Mouse (Mus musculus): ENCODE measurements around the gene Parn.
A peak's percentile ranks its signal among the peaks of the same experiment; 100 is the strongest.

Gene Parn

DNA sequence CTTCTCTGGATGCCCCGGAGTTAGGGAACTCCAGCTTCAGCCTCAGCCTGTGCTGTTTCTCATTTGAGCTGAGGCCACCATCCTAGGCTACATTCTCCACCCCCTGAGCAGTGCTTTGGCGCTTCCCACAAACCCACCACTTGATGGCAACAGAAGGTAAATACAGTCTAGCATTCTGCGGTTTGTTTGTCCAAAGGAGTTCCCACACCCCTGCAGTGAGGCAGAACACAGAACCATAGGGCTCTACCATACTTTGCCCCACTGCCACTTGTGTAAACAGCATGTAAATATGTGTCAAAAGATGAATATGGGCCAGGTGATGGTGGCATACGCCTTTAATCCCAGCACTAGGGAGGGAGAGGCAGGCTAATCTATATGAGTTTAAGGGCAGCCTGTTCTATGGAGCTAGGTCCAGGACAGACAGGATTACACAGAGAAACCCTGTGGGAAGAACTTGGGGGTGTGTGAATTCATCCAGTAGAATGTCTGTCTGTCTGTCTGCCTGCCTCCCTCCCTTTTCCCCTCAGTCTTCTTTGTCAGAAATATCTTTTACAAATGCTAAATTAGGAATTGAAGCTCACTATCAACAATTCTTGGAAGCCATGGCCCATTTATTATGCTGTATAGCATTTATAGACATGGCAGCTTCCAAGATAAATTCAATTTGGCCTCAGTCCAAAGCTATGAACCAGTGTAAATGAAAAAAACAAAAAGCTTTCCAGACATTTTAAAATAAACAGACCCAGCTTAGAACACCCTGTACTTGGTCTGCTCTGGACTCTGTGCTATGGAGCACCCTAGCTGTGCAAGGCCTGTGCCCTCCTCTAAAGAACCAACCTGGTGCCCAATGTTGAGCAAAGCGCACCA, 79.6 kb downstream of the Parn start:
- Histone ChIP-seq H3K36me3 (ENCODE audit: insufficient read depth, low read length) (peaks cover 63% of the 10 kb centered on the region), H3K4me3 (replicated peaks; ENCODE audit: low read length) (no peak overlapping the region), H3K4me1 (replicated peaks; ENCODE audit: low read depth, low read length) (peaks cover 7% of the 10 kb centered on the region; the same call in 1 of the 2 replicates), H3K9me3 (ENCODE audit: low read length) (no peaks in the 10 kb centered on the region), H3K27me3 (ENCODE audit: insufficient read depth, low read length) (no peaks in the 10 kb centered on the region)
- TF ChIP-seq POU5F1 (IDR thresholded peaks at IDR 0.05; ENCODE audit: borderline replicate concordance, low read length), result no peak
- no peak for TF ChIP-seq NANOG (IDR thresholded peaks at IDR 0.05; ENCODE audit: borderline replicate concordance, low read length)
- TF ChIP-seq CTCF (conservative IDR thresholded peaks at IDR 0.05; ENCODE audit: low read length), result no peak

- peaks cover 59% of the 10 kb centered on the region for H3K36me3 ChIP-seq (ENCODE audit: insufficient read depth, low read length)
- H3K4me1 ChIP-seq (replicated peaks; ENCODE audit: low read depth, low read length), result peaks cover 8% of the 10 kb centered on the region
- no peaks in the 10 kb centered on the region for H3K27me3 ChIP-seq (ENCODE audit: insufficient read depth, low read length)
- TF ChIP-seq POU5F1 (IDR thresholded peaks at IDR 0.05; ENCODE audit: borderline replicate concordance, low read length) (no peak), CTCF (conservative IDR thresholded peaks at IDR 0.05; ENCODE audit: low read length) (no peak), NANOG (IDR thresholded peaks at IDR 0.05; ENCODE audit: borderline replicate concordance, low read length) (no peak)
- no peaks in the 10 kb centered on the region for H3K9me3 ChIP-seq (ENCODE audit: low read length)
- no peak overlapping the region for H3K4me3 ChIP-seq (replicated peaks; ENCODE audit: low read length)
Observed at GRCm38 (mm10) chr16:13585234-13585633, 82.7 kb downstream of the Parn start.

DNA sequence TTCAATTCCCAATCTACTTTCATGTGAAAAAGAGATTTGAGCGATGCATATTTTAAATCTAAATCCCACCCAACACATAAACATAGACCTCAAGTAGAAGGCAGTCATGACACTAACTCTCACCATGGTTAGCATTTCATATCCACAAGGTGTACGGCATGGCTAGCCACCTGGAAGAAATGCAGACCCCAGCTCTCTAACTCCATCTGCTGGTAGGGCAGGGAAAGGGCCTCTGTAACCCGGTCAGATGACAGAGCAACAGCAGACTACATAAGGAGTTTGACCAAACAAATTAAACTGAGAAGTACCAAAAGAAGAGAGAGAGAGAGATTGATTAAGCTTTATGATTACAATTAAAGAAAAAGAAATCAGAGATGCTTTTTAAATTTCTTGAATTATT, 87.2 kb downstream of the Parn start:
- Histone ChIP-seq H3K4me3 (replicated peaks; ENCODE audit: low read length) (no peak overlapping the region), H3K27me3 (ENCODE audit: insufficient read depth, low read length) (no peaks in the 10 kb centered on the region), H3K36me3 (ENCODE audit: insufficient read depth, low read length) (peaks cover 44% of the 10 kb centered on the region), H3K9me3 (ENCODE audit: low read length) (no peaks in the 10 kb centered on the region), H3K4me1 (replicated peaks; ENCODE audit: low read depth, low read length) (peaks cover 13% of the 10 kb centered on the region)
- TF ChIP-seq POU5F1 (IDR thresholded peaks at IDR 0.05; ENCODE audit: borderline replicate concordance, low read length), result no peak
- TF ChIP-seq CTCF (conservative IDR thresholded peaks at IDR 0.05; ENCODE audit: low read length), result peak; percentile 72
- no peak for TF ChIP-seq NANOG (IDR thresholded peaks at IDR 0.05; ENCODE audit: borderline replicate concordance, low read length)

DNA sequence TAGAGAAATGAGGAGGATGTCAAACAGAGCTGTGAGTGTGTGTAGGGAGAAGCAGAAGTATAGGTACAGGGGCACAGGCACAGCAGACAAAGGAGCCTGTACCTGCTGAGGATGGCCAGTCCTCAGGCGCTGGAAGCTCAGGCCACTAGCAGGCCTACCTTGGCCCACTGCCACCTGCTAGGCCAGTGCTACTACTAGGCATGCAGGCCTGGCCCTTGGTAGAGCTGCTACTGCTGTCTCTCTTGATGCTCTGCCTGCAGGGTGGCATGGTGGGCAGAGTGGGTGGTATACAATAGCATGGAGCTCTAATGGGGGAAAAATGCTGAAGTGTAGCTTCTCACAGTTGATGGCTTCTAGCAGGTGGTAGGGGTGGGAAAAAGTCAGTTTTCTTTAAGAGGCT, 88.0 kb downstream of the Parn start:
- no peaks in the 10 kb centered on the region for H3K27me3 ChIP-seq (ENCODE audit: insufficient read depth, low read length)
- H3K4me3 ChIP-seq (replicated peaks; ENCODE audit: low read length), result no peak overlapping the region
- H3K4me1 ChIP-seq (replicated peaks; ENCODE audit: low read depth, low read length), result peaks cover 16% of the 10 kb centered on the region
- H3K36me3 ChIP-seq (ENCODE audit: insufficient read depth, low read length), result peaks cover 39% of the 10 kb centered on the region
- TF ChIP-seq NANOG (IDR thresholded peaks at IDR 0.05; ENCODE audit: borderline replicate concordance, low read length) (no peak), CTCF (conservative IDR thresholded peaks at IDR 0.05; ENCODE audit: low read length) (no peak; the same call in 1 of the 2 replicates)
- no peaks in the 10 kb centered on the region for H3K9me3 ChIP-seq (ENCODE audit: low read length)

DNA sequence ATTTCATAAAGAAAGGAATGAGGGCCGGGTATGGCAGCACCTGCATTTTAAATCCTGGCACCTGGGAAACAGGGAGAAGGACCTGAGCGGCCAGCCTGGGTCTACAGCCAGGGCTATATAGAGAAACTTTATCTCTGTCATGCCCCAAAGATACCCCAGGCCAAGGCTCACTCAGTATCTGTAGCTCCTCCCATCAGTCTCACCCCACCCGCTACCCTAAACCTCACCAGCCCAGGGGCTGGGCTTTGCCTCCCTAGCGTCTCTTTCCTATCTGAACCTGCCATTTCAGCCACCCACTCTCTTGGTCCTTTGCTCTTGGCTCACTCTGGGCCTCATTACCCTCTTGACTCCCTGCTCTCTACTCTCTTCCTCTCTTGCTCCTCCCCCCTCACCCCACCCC, 92.7 kb downstream of the Parn start:
- Histone ChIP-seq H3K36me3 (ENCODE audit: insufficient read depth, low read length) (peaks cover 13% of the 10 kb centered on the region), H3K27me3 (ENCODE audit: insufficient read depth, low read length) (no peaks in the 10 kb centered on the region), H3K9me3 (ENCODE audit: low read length) (no peaks in the 10 kb centered on the region), H3K4me1 (replicated peaks; ENCODE audit: low read depth, low read length) (peaks cover 16% of the 10 kb centered on the region), H3K4me3 (replicated peaks; ENCODE audit: low read length) (no peak overlapping the region)
- TF ChIP-seq NANOG (IDR thresholded peaks at IDR 0.05; ENCODE audit: borderline replicate concordance, low read length) (no peak), POU5F1 (IDR thresholded peaks at IDR 0.05; ENCODE audit: borderline replicate concordance, low read length) (no peak), CTCF (conservative IDR thresholded peaks at IDR 0.05; ENCODE audit: low read length) (no peak)

- Histone ChIP-seq H3K9me3 (ENCODE audit: low read length) (no peaks in the 10 kb centered on the region), H3K4me1 (replicated peaks; ENCODE audit: low read depth, low read length) (peaks cover 22% of the 10 kb centered on the region), H3K27me3 (ENCODE audit: insufficient read depth, low read length) (no peaks in the 10 kb centered on the region), H3K36me3 (ENCODE audit: insufficient read depth, low read length) (peaks cover 31% of the 10 kb centered on the region), H3K4me3 (replicated peaks; ENCODE audit: low read length) (no peak overlapping the region)
- no peak for TF ChIP-seq POU5F1 (IDR thresholded peaks at IDR 0.05; ENCODE audit: borderline replicate concordance, low read length)
Observed at GRCm38 (mm10) chr16:13568280-13568679, 99.7 kb downstream of the Parn start.

- Histone ChIP-seq H3K9me3 (ENCODE audit: low read length) (no peaks in the 10 kb centered on the region), H3K4me1 (replicated peaks; ENCODE audit: low read depth, low read length) (peaks cover 26% of the 10 kb centered on the region), H3K36me3 (ENCODE audit: insufficient read depth, low read length) (peaks cover 31% of the 10 kb centered on the region), H3K27me3 (ENCODE audit: insufficient read depth, low read length) (no peaks in the 10 kb centered on the region), H3K4me3 (replicated peaks; ENCODE audit: low read length) (no peak overlapping the region)
- TF ChIP-seq NANOG (IDR thresholded peaks at IDR 0.05; ENCODE audit: borderline replicate concordance, low read length) (no peak), POU5F1 (IDR thresholded peaks at IDR 0.05; ENCODE audit: borderline replicate concordance, low read length) (no peak), CTCF (conservative IDR thresholded peaks at IDR 0.05; ENCODE audit: low read length) (no peak)
Observed at GRCm38 (mm10) chr16:13567614-13568013, 100.4 kb downstream of the Parn start.

GRCm38 (mm10) chr16:13566351-13566750, 101.6 kb downstream of the Parn start:
- TF ChIP-seq POU5F1 (IDR thresholded peaks at IDR 0.05; ENCODE audit: borderline replicate concordance, low read length) (no peak), NANOG (IDR thresholded peaks at IDR 0.05; ENCODE audit: borderline replicate concordance, low read length) (no peak), CTCF (conservative IDR thresholded peaks at IDR 0.05; ENCODE audit: low read length) (no peak)
- Histone ChIP-seq H3K27me3 (ENCODE audit: insufficient read depth, low read length) (no peaks in the 10 kb centered on the region), H3K9me3 (ENCODE audit: low read length) (no peaks in the 10 kb centered on the region), H3K4me3 (replicated peaks; ENCODE audit: low read length) (no peak overlapping the region), H3K36me3 (ENCODE audit: insufficient read depth, low read length) (peaks cover 31% of the 10 kb centered on the region), H3K4me1 (replicated peaks; ENCODE audit: low read depth, low read length) (peaks cover 38% of the 10 kb centered on the region)

DNA sequence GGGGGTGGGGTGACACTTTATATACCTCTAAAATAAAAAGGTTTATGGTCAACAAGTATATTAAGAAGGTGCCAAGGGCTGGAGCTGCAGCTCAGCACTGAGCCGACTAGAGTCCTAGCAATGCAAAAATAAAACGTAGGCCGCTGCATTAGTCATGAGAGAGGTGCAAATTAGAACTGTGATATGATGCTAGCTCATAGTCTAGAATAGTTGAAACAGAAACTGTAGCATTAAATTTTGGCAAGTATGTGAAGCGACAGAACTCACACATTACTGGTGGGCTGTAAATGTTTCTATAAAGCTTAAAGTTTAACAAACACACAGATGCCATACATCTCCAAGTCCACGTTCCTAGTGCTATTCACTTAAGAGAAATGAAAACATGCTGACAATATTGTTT, 102.7 kb downstream of the Parn start:
- Histone ChIP-seq H3K9me3 (ENCODE audit: low read length) (no peaks in the 10 kb centered on the region; the same call in 1 of the 2 replicates), H3K36me3 (ENCODE audit: insufficient read depth, low read length) (peaks cover 33% of the 10 kb centered on the region), H3K4me3 (replicated peaks; ENCODE audit: low read length) (no peak overlapping the region), H3K27me3 (ENCODE audit: insufficient read depth, low read length) (no peaks in the 10 kb centered on the region), H3K4me1 (replicated peaks; ENCODE audit: low read depth, low read length) (peaks cover 42% of the 10 kb centered on the region)
- no peak for TF ChIP-seq NANOG (IDR thresholded peaks at IDR 0.05; ENCODE audit: borderline replicate concordance, low read length)
- no peak for TF ChIP-seq CTCF (conservative IDR thresholded peaks at IDR 0.05; ENCODE audit: low read length)
- no peak for TF ChIP-seq POU5F1 (IDR thresholded peaks at IDR 0.05; ENCODE audit: borderline replicate concordance, low read length)
